Mouse (Mus musculus): ENCODE measurements at regions not wholly inside any gene's neighbourhood (a gene's known extent, or its start where the extent isn't known, plus 50 kb on each side); places are given as distances from the start of the nearest gene placed in this dataset.

DNA sequence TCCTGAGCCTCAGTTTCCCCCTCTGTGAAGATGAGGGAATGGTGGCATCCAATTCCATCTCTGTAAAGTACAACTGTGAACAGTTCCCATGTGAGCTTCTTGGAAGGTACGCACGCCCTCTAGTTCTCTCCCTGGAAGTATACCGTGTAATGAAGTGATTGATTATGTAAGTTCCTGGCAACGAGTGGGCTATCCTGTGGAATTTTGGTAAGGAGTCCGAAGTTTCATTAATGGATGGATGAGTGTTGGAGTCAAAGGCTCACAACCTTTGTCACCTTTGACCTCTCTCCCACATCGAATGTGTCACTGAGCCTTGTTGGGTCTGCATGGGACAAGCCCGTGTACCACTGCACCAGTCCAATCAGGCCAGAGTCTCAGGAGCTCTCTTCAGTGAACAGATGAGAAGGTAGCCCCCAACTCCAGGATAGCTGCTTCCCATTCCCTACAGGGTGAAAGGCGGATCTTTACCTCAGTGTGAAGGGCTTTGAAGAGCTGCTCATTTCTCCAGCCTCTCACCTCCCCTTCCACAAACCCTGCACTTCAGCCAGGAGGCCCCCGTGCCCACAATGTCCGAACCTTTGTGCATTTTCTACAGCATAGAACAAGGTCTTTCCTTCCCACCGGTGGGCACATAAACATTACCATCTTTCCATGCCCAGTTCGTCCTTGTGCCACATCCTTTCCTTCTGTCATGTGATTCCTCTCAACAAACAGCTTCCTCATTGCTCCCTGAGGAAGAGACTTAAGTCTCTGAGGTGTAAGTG, 217.8 kb downstream of the Mycn start:
- TF ChIP-seq CTCF (IDR thresholded peaks at IDR 0.05): 0 out of 2 replicates have a peak, but pooled peaks have one; percentile 11
- no peak overlapping the region for H3K4me3 ChIP-seq (ENCODE audit: low read depth, low read length)
- peaks cover 12% of the 10 kb centered on the region; the same call in 1 of the 2 replicates for H3K4me1 ChIP-seq (ENCODE audit: insufficient read depth, low read length)
- ATAC-seq (ENCODE audit: low FRiP score) (peak; percentile 39), DNase-seq (ENCODE audit: low spot score) (no peak)
- peak overlapping the region; percentile 41; the same call in 1 of the 2 replicates for H3K4me2 ChIP-seq (ENCODE audit: low read depth, low read length, poor library complexity, severe bottlenecking)
- WGBS: 33% methylated on average over 12 of the region's 12 CpGs
- no peak overlapping the region for H3K27ac ChIP-seq (ENCODE audit: low read depth, low read length)
- no peaks in the 10 kb centered on the region for H3K36me3 ChIP-seq (ENCODE audit: insufficient read depth, low read length)
- H3K9me3 ChIP-seq (ENCODE audit: low read length): no peaks in the 10 kb centered on the region
- 0 out of 2 replicates have a peak, but pooled peaks cover 7% of the 10 kb centered on the region for H3K27me3 ChIP-seq (ENCODE audit: insufficient read depth, low read length)
- no peak overlapping the region for H3K9ac ChIP-seq (replicated peaks; ENCODE audit: low read length, poor library complexity, severe bottlenecking)

DNA sequence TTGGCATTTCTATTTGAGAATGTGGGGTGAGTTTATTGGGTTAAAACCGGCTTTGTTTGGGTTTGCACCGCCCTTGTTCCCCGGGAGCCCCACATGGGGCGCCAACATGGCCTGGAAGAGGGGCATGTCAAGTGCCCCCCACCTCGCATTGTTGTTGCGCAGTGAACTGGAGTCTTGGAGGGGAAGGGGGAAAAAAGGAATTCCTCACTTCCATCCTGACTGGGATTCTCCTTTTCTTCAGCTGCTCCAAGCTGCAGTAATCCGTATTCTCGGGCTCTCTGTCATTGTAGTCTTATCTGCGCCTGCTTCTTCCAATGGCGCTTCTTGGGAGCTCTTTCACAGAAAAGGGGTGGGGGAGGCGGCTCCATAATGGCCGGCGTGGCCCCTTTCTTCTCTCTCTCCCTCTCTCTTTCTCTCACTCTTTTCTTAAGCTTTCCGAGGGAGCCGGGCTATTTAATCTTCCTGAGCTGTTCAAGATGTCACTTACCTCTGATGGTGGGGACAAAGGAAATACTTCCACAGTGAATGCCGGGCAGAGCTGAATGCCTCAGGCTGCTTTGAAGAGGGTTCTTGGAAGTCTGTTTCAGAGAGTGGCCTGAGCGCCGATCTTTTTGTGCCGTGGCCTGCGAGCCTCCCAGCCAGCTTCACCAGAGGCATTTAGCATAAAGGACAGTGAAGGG, 218.6 kb downstream of the Mycn start:
- Histone ChIP-seq H3K27ac (ENCODE audit: low read depth, low read length) (0 out of 2 replicates have a peak overlapping the region, but pooled peaks have one; percentile 38), H3K36me3 (ENCODE audit: insufficient read depth, low read length) (no peaks in the 10 kb centered on the region), H3K4me2 (ENCODE audit: low read depth, low read length, poor library complexity, severe bottlenecking) (peak overlapping the region; percentile 41), H3K9me3 (ENCODE audit: low read length) (no peaks in the 10 kb centered on the region), H3K27me3 (ENCODE audit: insufficient read depth, low read length) (0 out of 2 replicates have a peak, but pooled peaks cover 7% of the 10 kb centered on the region), H3K9ac (replicated peaks; ENCODE audit: low read length, poor library complexity, severe bottlenecking) (peak overlapping the region; percentile 33; the same call in 1 of the 2 replicates), H3K4me1 (ENCODE audit: insufficient read depth, low read length) (peaks cover 12% of the 10 kb centered on the region; the same call in 1 of the 2 replicates), H3K4me3 (ENCODE audit: low read depth, low read length) (peak overlapping the region; percentile 13; the same call in 1 of the 2 replicates)
- DNase-seq (ENCODE audit: low spot score) (peak; percentile 52), ATAC-seq (ENCODE audit: low FRiP score) (peak; percentile 64)
- TF ChIP-seq CTCF (IDR thresholded peaks at IDR 0.05): no peak
- WGBS: 10% methylated on average over 20 of the region's 20 CpGs

DNA sequence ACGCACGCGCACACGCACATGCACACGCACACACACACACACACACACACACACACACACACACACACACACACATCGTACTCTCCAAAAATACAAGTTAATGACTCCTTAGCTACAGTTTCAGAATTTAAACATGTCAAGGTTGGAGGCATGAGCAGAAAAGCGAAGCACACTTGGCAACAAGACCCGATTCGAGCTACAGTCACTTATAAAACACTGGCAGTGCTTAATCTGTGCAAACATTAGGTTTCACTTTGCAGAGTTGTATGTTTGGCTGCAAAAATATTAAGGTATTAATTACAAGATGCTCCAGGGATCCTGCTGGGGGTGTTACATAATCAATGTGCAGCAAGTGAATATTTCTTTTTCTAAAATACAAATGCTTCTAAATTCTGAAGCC, 225.0 kb downstream of the Mycn start:
- H3K9ac ChIP-seq (replicated peaks; ENCODE audit: low read length, poor library complexity, severe bottlenecking): no peak overlapping the region
- H3K4me3 ChIP-seq (ENCODE audit: low read depth, low read length): no peak overlapping the region
- no peak for ATAC-seq (ENCODE audit: low FRiP score)
- no peaks in the 10 kb centered on the region for H3K9me3 ChIP-seq (ENCODE audit: low read length)
- H3K4me2 ChIP-seq (ENCODE audit: low read depth, low read length, poor library complexity, severe bottlenecking): no peak overlapping the region
- no peak overlapping the region for H3K27ac ChIP-seq (ENCODE audit: low read depth, low read length)
- no peaks in the 10 kb centered on the region for H3K4me1 ChIP-seq (ENCODE audit: insufficient read depth, low read length)
- no peak for DNase-seq (ENCODE audit: low spot score)
- H3K27me3 ChIP-seq (ENCODE audit: insufficient read depth, low read length): no peaks in the 10 kb centered on the region
- no peak for TF ChIP-seq CTCF (IDR thresholded peaks at IDR 0.05)
- no peaks in the 10 kb centered on the region for H3K36me3 ChIP-seq (ENCODE audit: insufficient read depth, low read length)
- WGBS: 83% methylated on average over 9 of the region's 9 CpGs

DNA sequence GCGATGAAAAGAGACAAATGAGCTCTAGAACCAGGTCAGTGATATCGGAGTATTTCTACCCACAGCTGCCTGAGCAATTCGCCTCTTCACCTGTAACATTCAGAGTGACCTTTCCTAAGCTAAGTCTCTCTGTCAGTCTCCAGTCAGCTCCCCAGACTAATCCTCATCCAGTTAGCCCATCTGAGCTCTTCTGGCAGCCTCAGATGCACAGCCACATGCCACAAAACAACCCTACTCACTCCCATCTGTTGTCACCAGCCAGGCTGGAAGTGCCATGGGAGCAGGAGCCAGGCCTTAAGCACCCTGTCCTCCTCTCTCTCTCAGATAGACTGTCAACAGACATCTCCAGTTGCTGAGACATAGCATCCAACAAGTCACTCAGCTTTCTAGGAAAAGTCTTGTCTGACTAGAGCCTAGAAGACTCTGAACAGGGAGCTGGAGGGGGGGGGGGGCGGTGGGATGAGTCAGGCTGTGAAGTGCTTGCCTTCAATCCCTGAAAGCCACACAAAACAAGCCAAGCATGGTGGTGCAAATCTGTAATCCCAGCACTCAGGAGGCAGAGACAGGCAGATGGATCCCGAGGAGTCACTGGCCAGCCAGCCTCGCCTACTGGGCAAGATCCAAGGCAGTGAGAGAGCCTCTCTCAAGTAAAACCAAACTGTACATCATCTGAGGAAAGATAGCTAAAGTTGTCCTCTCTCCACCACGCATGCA, 225.6 kb downstream of the Mycn start:
- no peak for ATAC-seq (ENCODE audit: low FRiP score)
- no peaks in the 10 kb centered on the region for H3K27me3 ChIP-seq (ENCODE audit: insufficient read depth, low read length)
- no peaks in the 10 kb centered on the region for H3K4me1 ChIP-seq (ENCODE audit: insufficient read depth, low read length)
- WGBS: 72% methylated on average over 7 of the region's 7 CpGs
- no peak for TF ChIP-seq CTCF (IDR thresholded peaks at IDR 0.05)
- no peak overlapping the region for H3K4me2 ChIP-seq (ENCODE audit: low read depth, low read length, poor library complexity, severe bottlenecking)
- no peaks in the 10 kb centered on the region for H3K36me3 ChIP-seq (ENCODE audit: insufficient read depth, low read length)
- no peak overlapping the region for H3K9ac ChIP-seq (replicated peaks; ENCODE audit: low read length, poor library complexity, severe bottlenecking)
- H3K27ac ChIP-seq (ENCODE audit: low read depth, low read length): no peak overlapping the region
- no peaks in the 10 kb centered on the region for H3K9me3 ChIP-seq (ENCODE audit: low read length)
- H3K4me3 ChIP-seq (ENCODE audit: low read depth, low read length): no peak overlapping the region
- no peak for DNase-seq (ENCODE audit: low spot score)

DNA sequence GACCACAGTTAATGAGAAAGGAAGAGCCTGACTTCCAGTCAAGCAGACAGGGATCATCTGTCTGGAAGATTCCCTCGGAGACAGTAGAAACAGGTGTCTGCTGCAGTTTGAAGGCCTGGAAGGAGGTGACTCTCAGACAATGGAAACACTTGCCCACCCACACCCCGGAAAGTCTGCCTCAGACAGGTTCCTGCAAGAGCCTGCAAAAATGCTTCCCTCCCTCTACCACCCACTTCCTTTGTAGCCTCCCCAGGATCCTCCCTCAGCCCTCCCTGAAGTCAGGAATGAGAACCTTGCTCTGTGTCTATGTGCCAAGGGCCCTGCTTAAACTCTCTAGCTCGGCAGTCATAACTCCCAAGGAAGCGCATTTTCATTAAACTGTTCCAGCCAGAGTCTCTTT, 226.2 kb downstream of the Mycn start:
- Histone ChIP-seq H3K27ac (ENCODE audit: low read depth, low read length) (no peak overlapping the region), H3K27me3 (ENCODE audit: insufficient read depth, low read length) (no peaks in the 10 kb centered on the region), H3K4me3 (ENCODE audit: low read depth, low read length) (no peak overlapping the region), H3K9ac (replicated peaks; ENCODE audit: low read length, poor library complexity, severe bottlenecking) (no peak overlapping the region), H3K4me1 (ENCODE audit: insufficient read depth, low read length) (no peaks in the 10 kb centered on the region), H3K4me2 (ENCODE audit: low read depth, low read length, poor library complexity, severe bottlenecking) (no peak overlapping the region), H3K36me3 (ENCODE audit: insufficient read depth, low read length) (no peaks in the 10 kb centered on the region), H3K9me3 (ENCODE audit: low read length) (no peaks in the 10 kb centered on the region)
- ATAC-seq (ENCODE audit: low FRiP score) (no peak), DNase-seq (ENCODE audit: low spot score) (no peak)
- 54% methylated on average over 4 of the region's 4 CpGs for WGBS
- no peak for TF ChIP-seq CTCF (IDR thresholded peaks at IDR 0.05)
